Mouse (Mus musculus) cerebellum, adult 2 months (tissue): Measurements from ENCODE around the gene Proca1.

Experiments used
- CTCF ChIP-seq: fragments of 200-500 bp; IDR thresholded peaks from 2 replicates; pipeline ENCODE4 v1.5.1; 2011; ENCODE audit warnings: low read depth, mild to moderate bottlenecking, control low read depth, low read length, moderate library complexity, borderline replicate concordance; ENCODE audit not compliant: insufficient read depth
- POLR2A ChIP-seq: fragments of 200-500 bp; IDR thresholded peaks from 2 replicates; pipeline ENCODE4 v1.6.1; 2011; ENCODE audit warnings: low read length, control low read depth, borderline replicate concordance; ENCODE audit not compliant: insufficient read depth

DNA sequence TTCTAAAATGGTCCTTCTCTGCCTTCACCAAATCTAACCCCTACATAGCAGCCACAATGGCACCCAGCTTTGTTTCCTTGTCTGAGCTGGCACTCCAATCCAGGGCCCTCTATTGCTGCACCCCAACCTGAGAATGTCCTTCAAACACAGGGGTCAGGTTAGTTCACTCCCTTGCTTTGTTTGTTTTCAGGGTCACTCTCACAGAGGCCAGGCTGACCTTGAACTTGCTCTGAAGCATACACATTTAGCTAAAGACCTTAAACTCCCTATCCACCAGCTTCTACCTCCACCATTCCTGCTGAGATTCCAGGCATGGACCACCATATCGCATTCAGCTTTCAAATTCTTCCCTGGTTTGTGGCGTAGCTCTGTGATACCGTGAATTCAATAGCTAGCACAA is 18.7 kb upstream of the Proca1 start:
- TF ChIP-seq CTCF = no peak
- no peak for TF ChIP-seq POLR2A
